Mouse (Mus musculus) midbrain, embryonic 13.5 days (tissue): ENCODE measurements at regions not wholly inside any gene's neighbourhood (a gene's known extent, or its start where the extent isn't known, plus 50 kb on each side); places are given as distances from the start of the nearest gene placed in this dataset.

Experiments
- ATAC-seq: fragments of 200-750 bp; cut with Nextera tagmentation; 2 replicates; pipeline ENCODE4 v1.8.0; 2017; ENCODE audit warnings: mild to moderate bottlenecking, moderate TSS enrichment, moderate library complexity
- H3K27ac ChIP-seq: fragments of 300-500 bp; sonication (generic); 2 replicates; pipeline ENCODE4 v1.5.1; 2015; ENCODE audit warnings: inconsistent platforms, mild to moderate bottlenecking, moderate library complexity
- H3K27me3 ChIP-seq: fragments of 300-500 bp; sonication (generic); 2 replicates; pipeline ENCODE4 v1.6.1; 2015; ENCODE audit warnings: mild to moderate bottlenecking, inconsistent platforms
- H3K36me3 ChIP-seq: fragments of 300-500 bp; sonication (generic); 2 replicates; pipeline ENCODE4 v1.6.1; 2015; ENCODE audit warnings: mild to moderate bottlenecking, inconsistent platforms
- H3K4me1 ChIP-seq: fragments of 300-500 bp; sonication (generic); replicated peaks from 2 replicates; pipeline ENCODE4 v1.6.1; 2015; ENCODE audit warnings: inconsistent platforms
- H3K4me2 ChIP-seq: fragments of 300-500 bp; sonication (generic); replicated peaks from 2 replicates; pipeline ENCODE4 v1.6.1; 2015; ENCODE audit warnings: moderate library complexity, mild to moderate bottlenecking, inconsistent platforms
- H3K4me3 ChIP-seq: fragments of 300-500 bp; sonication (generic); replicated peaks from 2 replicates; pipeline ENCODE4 v1.5.1; 2015; ENCODE audit warnings: mild to moderate bottlenecking, inconsistent platforms
- H3K9ac ChIP-seq: fragments of 300-500 bp; sonication (generic); replicated peaks from 2 replicates; pipeline ENCODE4 v1.6.1; 2015; ENCODE audit warnings: mild to moderate bottlenecking, inconsistent platforms
- H3K9me3 ChIP-seq: fragments of 300-500 bp; sonication (generic); 2 replicates; pipeline ENCODE4 v1.6.1; 2016; ENCODE audit warnings: mild to moderate bottlenecking, inconsistent platforms
- WGBS: fragments of 180-500 bp; shearing (Covaris S2); methylation state at CpG from one replicate; pipeline ENCODE4 v1.1.7; 2015; 5-methylcytosine and 5-hydroxymethylcytosine counted together

- 96% methylated on average over 2 of the region's 2 CpGs for WGBS
- Histone ChIP-seq H3K36me3 (no peaks in the 10 kb centered on the region), H3K9me3 (no peaks in the 10 kb centered on the region), H3K4me2 (no peak overlapping the region), H3K4me1 (peaks cover 6% of the 10 kb centered on the region), H3K27ac (no peak overlapping the region), H3K27me3 (no peaks in the 10 kb centered on the region), H3K9ac (no peak overlapping the region), H3K4me3 (no peak overlapping the region)
- ATAC-seq: no peak
Observed at GRCm38 (mm10) chr2:78988224-78988623, 120.3 kb downstream of the Ube2e3 start.

- no peaks in the 10 kb centered on the region for H3K4me1 ChIP-seq
- no peaks in the 10 kb centered on the region for H3K36me3 ChIP-seq
- H3K4me3 ChIP-seq: no peak overlapping the region
- WGBS: 90% methylated on average over 3 of the region's 3 CpGs
- no peak for ATAC-seq
- H3K27me3 ChIP-seq: no peaks in the 10 kb centered on the region
- H3K9ac ChIP-seq: no peak overlapping the region
- H3K27ac ChIP-seq: no peak overlapping the region
- H3K4me2 ChIP-seq: no peak overlapping the region
- no peaks in the 10 kb centered on the region for H3K9me3 ChIP-seq
Observed at GRCm38 (mm10) chr2:78994800-78995555, 127.1 kb downstream of the Ube2e3 start.

- 97% methylated on average over 8 of the region's 8 CpGs for WGBS
- ATAC-seq: no peak
Observed at GRCm38 (mm10) chr2:78998637-78999036, 130.7 kb downstream of the Ube2e3 start.

GRCm38 (mm10) chr2:78999410-78999809, 131.5 kb downstream of the Ube2e3 start:
- Histone ChIP-seq H3K9me3 (no peaks in the 10 kb centered on the region), H3K9ac (no peak overlapping the region), H3K36me3 (no peaks in the 10 kb centered on the region), H3K4me3 (no peak overlapping the region), H3K4me1 (no peaks in the 10 kb centered on the region), H3K27ac (no peak overlapping the region), H3K4me2 (no peak overlapping the region), H3K27me3 (no peaks in the 10 kb centered on the region)
- 92% methylated on average over 4 of the region's 4 CpGs for WGBS
- ATAC-seq: no peak

More at GRCm38 (mm10) chr2:78998637-78999036, 130.7 kb downstream of the Ube2e3 start:
- no peaks in the 10 kb centered on the region for H3K27me3 ChIP-seq
- no peaks in the 10 kb centered on the region for H3K36me3 ChIP-seq
- H3K4me1 ChIP-seq: no peaks in the 10 kb centered on the region
- no peak overlapping the region for H3K27ac ChIP-seq
- H3K9ac ChIP-seq: no peak overlapping the region
- no peaks in the 10 kb centered on the region for H3K9me3 ChIP-seq
- no peak overlapping the region for H3K4me2 ChIP-seq
- H3K4me3 ChIP-seq: no peak overlapping the region

- Histone ChIP-seq H3K4me1 (no peaks in the 10 kb centered on the region), H3K4me3 (no peak overlapping the region), H3K9ac (no peak overlapping the region), H3K27me3 (no peaks in the 10 kb centered on the region), H3K36me3 (no peaks in the 10 kb centered on the region), H3K27ac (no peak overlapping the region), H3K4me2 (no peak overlapping the region), H3K9me3 (no peaks in the 10 kb centered on the region)
- ATAC-seq: no peak
- 55% methylated on average over 1 of the region's 1 CpGs for WGBS
Observed at GRCm38 (mm10) chr2:79004862-79005261, 136.9 kb downstream of the Ube2e3 start.

GRCm38 (mm10) chr2:79008642-79009041, 140.7 kb downstream of the Ube2e3 start:
- no peak for ATAC-seq
- no peak overlapping the region for H3K4me2 ChIP-seq
- no peak overlapping the region for H3K9ac ChIP-seq
- 86% methylated on average over 3 of the region's 3 CpGs for WGBS
- H3K9me3 ChIP-seq: no peaks in the 10 kb centered on the region
- no peaks in the 10 kb centered on the region for H3K36me3 ChIP-seq
- no peaks in the 10 kb centered on the region for H3K4me1 ChIP-seq
- no peaks in the 10 kb centered on the region for H3K27me3 ChIP-seq
- no peak overlapping the region for H3K4me3 ChIP-seq
- H3K27ac ChIP-seq: no peak overlapping the region

GRCm38 (mm10) chr2:79009791-79010190, 141.9 kb downstream of the Ube2e3 start:
- Histone ChIP-seq H3K4me3 (no peak overlapping the region), H3K27me3 (no peaks in the 10 kb centered on the region), H3K9me3 (no peaks in the 10 kb centered on the region), H3K9ac (no peak overlapping the region), H3K4me1 (no peaks in the 10 kb centered on the region), H3K4me2 (no peak overlapping the region), H3K36me3 (no peaks in the 10 kb centered on the region), H3K27ac (no peak overlapping the region)
- WGBS: 65% methylated on average over 2 of the region's 2 CpGs
- ATAC-seq: no peak

- ATAC-seq: no peak
- Histone ChIP-seq H3K27ac (no peak overlapping the region), H3K9me3 (no peaks in the 10 kb centered on the region), H3K4me2 (no peak overlapping the region), H3K27me3 (no peaks in the 10 kb centered on the region), H3K4me1 (no peaks in the 10 kb centered on the region), H3K4me3 (no peak overlapping the region), H3K9ac (no peak overlapping the region), H3K36me3 (no peaks in the 10 kb centered on the region)
- WGBS: 82% methylated on average over 2 of the region's 2 CpGs
Observed at GRCm38 (mm10) chr2:79010273-79010672, 142.3 kb downstream of the Ube2e3 start.

GRCm38 (mm10) chr2:79018732-79019423, 151.0 kb downstream of the Ube2e3 start:
- H3K4me1 ChIP-seq: no peaks in the 10 kb centered on the region
- H3K9me3 ChIP-seq: no peaks in the 10 kb centered on the region
- no peak overlapping the region for H3K9ac ChIP-seq
- H3K36me3 ChIP-seq: no peaks in the 10 kb centered on the region
- H3K27me3 ChIP-seq: no peaks in the 10 kb centered on the region
- WGBS: 79% methylated on average over 4 of the region's 4 CpGs
- no peak overlapping the region for H3K27ac ChIP-seq
- H3K4me3 ChIP-seq: no peak overlapping the region
- H3K4me2 ChIP-seq: no peak overlapping the region
- no peak for ATAC-seq

GRCm38 (mm10) chr2:79022954-79023353, 155.0 kb downstream of the Ube2e3 start:
- no peaks in the 10 kb centered on the region for H3K4me1 ChIP-seq
- no peak overlapping the region for H3K4me3 ChIP-seq
- no peaks in the 10 kb centered on the region for H3K36me3 ChIP-seq
- H3K9ac ChIP-seq: no peak overlapping the region
- H3K4me2 ChIP-seq: no peak overlapping the region
- H3K27ac ChIP-seq: no peak overlapping the region
- H3K27me3 ChIP-seq: no peaks in the 10 kb centered on the region
- ATAC-seq: no peak
- H3K9me3 ChIP-seq: no peaks in the 10 kb centered on the region
- 90% methylated on average over 2 of the region's 2 CpGs for WGBS

GRCm38 (mm10) chr2:79025678-79026077, 157.8 kb downstream of the Ube2e3 start:
- Histone ChIP-seq H3K4me3 (no peak overlapping the region), H3K9me3 (no peaks in the 10 kb centered on the region), H3K36me3 (no peaks in the 10 kb centered on the region), H3K4me2 (no peak overlapping the region), H3K27me3 (no peaks in the 10 kb centered on the region), H3K4me1 (no peaks in the 10 kb centered on the region), H3K9ac (no peak overlapping the region), H3K27ac (no peak overlapping the region)
- 86% methylated on average over 4 of the region's 4 CpGs for WGBS
- ATAC-seq: no peak

GRCm38 (mm10) chr2:79030990-79031389, 163.1 kb downstream of the Ube2e3 start:
- H3K4me1 ChIP-seq: no peaks in the 10 kb centered on the region
- peaks cover 7% of the 10 kb centered on the region for H3K9me3 ChIP-seq
- no peak overlapping the region for H3K27ac ChIP-seq
- no peak overlapping the region for H3K4me2 ChIP-seq
- no peak overlapping the region for H3K4me3 ChIP-seq
- 48% methylated on average over 1 of the region's 1 CpGs for WGBS
- H3K36me3 ChIP-seq: no peaks in the 10 kb centered on the region
- no peak for ATAC-seq
- no peak overlapping the region for H3K9ac ChIP-seq
- no peaks in the 10 kb centered on the region for H3K27me3 ChIP-seq
